Mouse (Mus musculus) brain, embryonic 14.5 days (tissue): ENCODE results near the gene Tmbim7.

Experiments used
- CTCF ChIP-seq: fragments of 200-500 bp; IDR thresholded peaks from 2 replicates; pipeline ENCODE4 v1.5.1; 2012; ENCODE audit warnings: inconsistent platforms, mild to moderate bottlenecking, moderate library complexity, borderline replicate concordance; ENCODE audit not compliant: insufficient read depth, insufficient read length; ENCODE audit errors: extremely low read depth
- POLR2A ChIP-seq: fragments of 200-500 bp; IDR thresholded peaks from 2 replicates; pipeline ENCODE4 v1.6.1; 2012; ENCODE audit warnings: mild to moderate bottlenecking, inconsistent platforms, borderline replicate concordance; ENCODE audit not compliant: poor library complexity, insufficient read depth, insufficient read length, severe bottlenecking; ENCODE audit errors: extremely low read depth

- TF ChIP-seq CTCF (no peak), POLR2A (no peak)
Observed at GRCm38 (mm10) chr5:3723415-3723814, 72.4 kb downstream of the Tmbim7 start.
